Mouse (Mus musculus): ENCODE measurements around the gene Slc23a2.

Slc23a2 gene

DNA sequence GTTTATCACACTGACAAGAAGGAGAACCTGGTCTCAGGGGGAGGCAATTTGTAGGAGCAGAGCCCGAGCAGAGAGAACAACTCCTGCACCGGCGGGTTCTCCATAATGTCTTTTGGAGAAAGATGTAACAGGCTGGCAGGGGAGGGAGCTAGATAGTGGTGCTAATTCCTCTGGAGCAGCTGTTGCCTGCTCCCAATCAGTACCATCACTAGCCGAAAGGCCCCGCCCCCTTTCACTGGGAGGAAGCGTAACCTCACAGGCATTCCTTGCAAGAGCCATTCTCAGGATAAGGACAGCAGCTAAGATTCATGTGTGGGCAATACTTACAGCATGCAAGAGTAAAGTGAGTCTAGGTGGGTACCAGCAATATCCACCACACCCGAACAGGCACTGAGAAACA, 127.3 kb downstream of the Slc23a2 start:
- DNase-seq, result peak; percentile 61

DNA sequence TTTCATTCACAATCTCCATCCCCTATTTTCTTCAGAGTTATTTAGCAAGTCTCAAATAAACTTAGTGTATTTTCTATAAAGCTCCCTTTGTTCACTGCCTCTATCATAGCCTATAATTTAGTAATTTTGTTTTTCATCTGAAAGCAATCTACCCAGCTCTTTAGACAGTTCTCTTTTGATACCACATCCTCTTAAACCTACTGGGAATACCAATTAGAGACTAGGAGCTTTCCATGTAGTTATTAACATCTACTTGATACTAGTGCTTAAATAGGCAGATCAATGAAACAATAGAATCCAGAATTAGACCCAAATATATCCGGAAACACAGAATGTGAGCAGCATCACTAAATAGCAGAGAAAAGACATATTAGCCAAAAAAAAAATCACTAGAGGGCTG, 128.9 kb downstream of the Slc23a2 start:
- no peak for DNase-seq

DNA sequence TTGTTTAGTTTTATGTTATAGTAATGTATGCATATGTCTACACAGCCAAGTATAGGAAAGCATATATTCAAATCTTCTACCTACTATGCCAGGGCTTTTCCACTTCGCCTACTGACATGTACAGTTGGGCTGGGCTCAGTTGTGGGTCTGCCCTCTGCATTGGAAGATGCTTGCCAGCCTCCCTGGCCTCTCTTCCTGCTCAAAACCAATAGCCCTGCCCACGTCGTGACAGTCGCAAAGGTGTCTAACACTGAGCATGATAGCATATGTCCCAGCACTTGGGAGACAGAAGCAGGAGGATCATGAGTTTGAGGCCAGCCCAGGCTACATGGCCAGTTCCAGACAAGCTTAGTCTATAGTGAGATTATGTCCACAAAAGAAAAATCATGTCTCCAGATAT, 131.8 kb downstream of the Slc23a2 start:
- DNase-seq, result no peak

- DNase-seq, result no peak
Measured at GRCm38 (mm10) chr2:132010781-132011180, 134.1 kb downstream of the Slc23a2 start.

DNA sequence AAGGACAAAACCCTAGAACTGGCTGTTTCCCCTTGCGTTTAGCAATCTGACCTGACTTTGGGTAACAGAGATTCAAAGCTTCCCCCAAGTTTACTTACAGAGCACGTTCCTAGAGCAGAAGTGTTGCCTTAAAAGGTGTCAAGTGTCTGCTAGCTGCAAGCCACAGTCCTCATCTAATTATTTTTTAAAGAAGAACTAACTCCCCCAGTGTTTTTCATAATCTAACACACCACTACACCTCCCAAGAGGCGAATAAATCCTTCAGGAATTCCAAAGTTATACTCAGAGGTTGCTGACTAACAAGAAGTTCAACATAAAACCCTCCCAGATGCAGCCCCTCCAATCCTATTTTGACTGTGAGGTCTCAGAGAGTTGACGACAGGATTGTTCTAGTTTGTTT, 136.7 kb downstream of the Slc23a2 start:
- DNase-seq, result no peak

DNA sequence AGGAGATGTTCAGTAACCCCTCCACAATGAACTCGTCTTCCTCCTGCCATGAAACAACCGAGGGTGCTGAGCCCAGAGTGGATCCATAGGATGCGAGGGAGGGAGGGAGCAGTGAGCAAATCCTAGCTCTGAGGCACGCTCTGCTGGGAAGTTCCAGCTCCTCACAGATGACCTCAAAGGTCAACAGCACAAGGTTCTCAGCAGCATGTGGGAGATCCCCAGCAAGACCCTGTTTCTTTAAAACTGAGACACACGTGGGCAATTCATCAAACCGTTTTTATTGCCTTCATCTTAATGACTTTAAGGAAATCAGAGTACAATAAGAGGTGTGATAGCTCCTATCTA, 137.5 kb downstream of the Slc23a2 start:
- no peak for DNase-seq

GRCm38 (mm10) chr2:132006561-132007474, 138.1 kb downstream of the Slc23a2 start:
- no peak for DNase-seq

GRCm38 (mm10) chr2:132005445-132005844, 139.5 kb downstream of the Slc23a2 start:
- no peak for DNase-seq

GRCm38 (mm10) chr2:132004495-132005136, 140.3 kb downstream of the Slc23a2 start:
- DNase-seq, result no peak

DNA sequence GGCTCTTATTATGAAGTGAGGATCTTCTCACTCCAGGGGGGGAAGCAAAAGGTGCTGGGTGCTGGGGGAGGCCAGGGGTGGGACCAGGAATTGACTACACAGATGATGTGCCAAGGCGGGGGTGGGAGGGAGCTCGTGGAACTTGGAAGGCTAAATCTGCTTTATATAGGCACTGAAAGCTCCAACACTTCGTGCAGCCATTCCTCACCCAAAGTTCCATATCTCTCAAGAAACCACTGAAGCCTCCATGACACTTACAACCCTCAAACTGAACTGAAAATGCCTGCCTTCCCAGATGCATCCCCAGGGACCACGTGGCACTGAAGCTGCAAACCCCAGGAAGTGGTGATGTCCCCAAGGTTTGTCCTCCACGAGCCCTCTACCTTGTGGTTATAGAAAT, 141.0 kb downstream of the Slc23a2 start:
- no peak for DNase-seq

All from thymus, postnatal 4 days (tissue).